ENCODE assay signal across 1 mouse cellular context in genomic region chr9:20975431-20976215, GRCm38 (mm10).
TF ChIP-seq lines count a peak whose summit lies in the region.

No protein-coding gene starts in this region.

TF ChIP-seq in CH12.LX, 34 proteins besides CTCF, POLR2A, EP300 and RAD21 (continued from another document):
- TF ChIP-seq GABPA (IDR thresholded peaks at IDR 0.05; ENCODE audit: insufficient replicate concordance, low read depth, low read length), result no peak
